Mouse (Mus musculus): ENCODE measurements around the gene Ermard. TPM values are rescaled to one million over a fixed set of nuclear protein-coding genes. Genes with fewer than 3 reads are reported as not detected.

The Ermard gene
- polyA plus RNA-seq, 1 experiment from 2014 or later, result 92.2 TPM

- H3K36me3 ChIP-seq (ENCODE audit: control insufficient read depth, insufficient read depth, low read length), result no peaks in the 10 kb centered on the region; the same call in 1 of the 2 replicates
- no peak for DNase-seq (ENCODE audit: low spot score)
- no peak overlapping the region for H3K4me3 ChIP-seq (ENCODE audit: low read depth, low read length)
- H3K27me3 ChIP-seq (ENCODE audit: control insufficient read depth, insufficient read depth, low read length), result no peaks in the 10 kb centered on the region
- ATAC-seq (ENCODE audit: low FRiP score), result no peak
- 87% methylated on average over 4 of the region's 4 CpGs for WGBS
- no peaks in the 10 kb centered on the region for H3K9me3 ChIP-seq (ENCODE audit: control insufficient read depth, low read length)
- H3K27ac ChIP-seq (ENCODE audit: low read depth, low read length), result no peak overlapping the region
- H3K4me1 ChIP-seq (replicated peaks; ENCODE audit: control insufficient read depth, insufficient read depth, low read length), result no peaks in the 10 kb centered on the region
- H3K4me2 ChIP-seq (replicated peaks; ENCODE audit: low read depth, low read length), result no peak overlapping the region
- no peak overlapping the region for H3K9ac ChIP-seq (ENCODE audit: low read depth, low read length)
Observed at GRCm38 (mm10) chr17:15055925-15056324, 14.9 kb downstream of the Ermard start.

GRCm38 (mm10) chr17:15058161-15058591, 17.2 kb downstream of the Ermard start:
- H3K36me3 ChIP-seq (ENCODE audit: control insufficient read depth, insufficient read depth, low read length), result no peaks in the 10 kb centered on the region; the same call in 1 of the 2 replicates
- ATAC-seq (ENCODE audit: low FRiP score), result no peak
- H3K27ac ChIP-seq (ENCODE audit: low read depth, low read length), result no peak overlapping the region
- 88% methylated on average over 5 of the region's 5 CpGs for WGBS
- H3K4me3 ChIP-seq (ENCODE audit: low read depth, low read length), result no peak overlapping the region
- no peak overlapping the region for H3K9ac ChIP-seq (ENCODE audit: low read depth, low read length)
- no peak for DNase-seq (ENCODE audit: low spot score)
- H3K4me1 ChIP-seq (replicated peaks; ENCODE audit: control insufficient read depth, insufficient read depth, low read length), result no peaks in the 10 kb centered on the region
- no peak overlapping the region for H3K4me2 ChIP-seq (replicated peaks; ENCODE audit: low read depth, low read length)
- no peaks in the 10 kb centered on the region for H3K27me3 ChIP-seq (ENCODE audit: control insufficient read depth, insufficient read depth, low read length)
- no peaks in the 10 kb centered on the region for H3K9me3 ChIP-seq (ENCODE audit: control insufficient read depth, low read length)

- Histone ChIP-seq H3K4me1 (replicated peaks; ENCODE audit: control insufficient read depth, insufficient read depth, low read length) (no peaks in the 10 kb centered on the region), H3K27ac (ENCODE audit: low read depth, low read length) (no peak overlapping the region), H3K9ac (ENCODE audit: low read depth, low read length) (no peak overlapping the region), H3K9me3 (ENCODE audit: control insufficient read depth, low read length) (no peaks in the 10 kb centered on the region), H3K4me2 (replicated peaks; ENCODE audit: low read depth, low read length) (no peak overlapping the region), H3K4me3 (ENCODE audit: low read depth, low read length) (no peak overlapping the region), H3K36me3 (ENCODE audit: control insufficient read depth, insufficient read depth, low read length) (no peaks in the 10 kb centered on the region; the same call in 1 of the 2 replicates), H3K27me3 (ENCODE audit: control insufficient read depth, insufficient read depth, low read length) (no peaks in the 10 kb centered on the region)
- WGBS, result 93% methylated on average over 14 of the region's 14 CpGs
- DNase-seq (ENCODE audit: low spot score) (no peak), ATAC-seq (ENCODE audit: low FRiP score) (no peak)
Observed at GRCm38 (mm10) chr17:15059646-15060045, 18.6 kb downstream of the Ermard start.

- no peak for ATAC-seq (ENCODE audit: low FRiP score)
- Histone ChIP-seq H3K4me2 (replicated peaks; ENCODE audit: low read depth, low read length) (no peak overlapping the region), H3K27me3 (ENCODE audit: control insufficient read depth, insufficient read depth, low read length) (no peaks in the 10 kb centered on the region), H3K4me1 (replicated peaks; ENCODE audit: control insufficient read depth, insufficient read depth, low read length) (no peaks in the 10 kb centered on the region), H3K36me3 (ENCODE audit: control insufficient read depth, insufficient read depth, low read length) (no peaks in the 10 kb centered on the region; the same call in 1 of the 2 replicates), H3K4me3 (ENCODE audit: low read depth, low read length) (no peak overlapping the region), H3K9ac (ENCODE audit: low read depth, low read length) (no peak overlapping the region), H3K9me3 (ENCODE audit: control insufficient read depth, low read length) (no peaks in the 10 kb centered on the region), H3K27ac (ENCODE audit: low read depth, low read length) (no peak overlapping the region)
- 88% methylated on average over 6 of the region's 6 CpGs for WGBS
- no peak for DNase-seq (ENCODE audit: low spot score)
Observed at GRCm38 (mm10) chr17:15060356-15060755, 19.3 kb downstream of the Ermard start.

- peak; percentile 88 for ATAC-seq (ENCODE audit: low FRiP score)
- peak overlapping the region; percentile 19; the same call in 1 of the 2 replicates for H3K4me2 ChIP-seq (replicated peaks; ENCODE audit: low read depth, low read length)
Observed at GRCm38 (mm10) chr17:15065391-15066024, 24.5 kb downstream of the Ermard start.

GRCm38 (mm10) chr17:15066066-15066465, 25.1 kb downstream of the Ermard start:
- Histone ChIP-seq H3K4me2 (replicated peaks; ENCODE audit: low read depth, low read length) (peak overlapping the region; percentile 19; the same call in 1 of the 2 replicates), H3K9ac (ENCODE audit: low read depth, low read length) (peak overlapping the region; percentile 27; the same call in 1 of the 2 replicates), H3K36me3 (ENCODE audit: control insufficient read depth, insufficient read depth, low read length) (no peaks in the 10 kb centered on the region; the same call in 1 of the 2 replicates), H3K9me3 (ENCODE audit: control insufficient read depth, low read length) (no peaks in the 10 kb centered on the region), H3K4me1 (replicated peaks; ENCODE audit: control insufficient read depth, insufficient read depth, low read length) (no peaks in the 10 kb centered on the region; the same call in 1 of the 2 replicates), H3K27me3 (ENCODE audit: control insufficient read depth, insufficient read depth, low read length) (no peaks in the 10 kb centered on the region), H3K27ac (ENCODE audit: low read depth, low read length) (0 out of 2 replicates have a peak overlapping the region, but pooled peaks have one; percentile 53), H3K4me3 (ENCODE audit: low read depth, low read length) (no peak overlapping the region)
- ATAC-seq (ENCODE audit: low FRiP score) (peak; percentile 94), DNase-seq (ENCODE audit: low spot score) (peak; percentile 75)
- WGBS, result 45% methylated on average over 6 of the region's 6 CpGs

More at GRCm38 (mm10) chr17:15065391-15066024, 24.5 kb downstream of the Ermard start:
- Histone ChIP-seq H3K36me3 (ENCODE audit: control insufficient read depth, insufficient read depth, low read length) (no peaks in the 10 kb centered on the region; the same call in 1 of the 2 replicates), H3K4me1 (replicated peaks; ENCODE audit: control insufficient read depth, insufficient read depth, low read length) (no peaks in the 10 kb centered on the region; the same call in 1 of the 2 replicates), H3K27ac (ENCODE audit: low read depth, low read length) (0 out of 2 replicates have a peak overlapping the region, but pooled peaks have one; percentile 53), H3K4me3 (ENCODE audit: low read depth, low read length) (no peak overlapping the region), H3K9me3 (ENCODE audit: control insufficient read depth, low read length) (no peaks in the 10 kb centered on the region), H3K9ac (ENCODE audit: low read depth, low read length) (no peak overlapping the region; the same call in 1 of the 2 replicates), H3K27me3 (ENCODE audit: control insufficient read depth, insufficient read depth, low read length) (no peaks in the 10 kb centered on the region)
- 47% methylated on average over 13 of the region's 13 CpGs for WGBS
- DNase-seq (ENCODE audit: low spot score), result peak; percentile 83

GRCm38 (mm10) chr17:15066911-15067310, 25.9 kb downstream of the Ermard start:
- Histone ChIP-seq H3K4me3 (ENCODE audit: low read depth, low read length) (no peak overlapping the region), H3K9me3 (ENCODE audit: control insufficient read depth, low read length) (no peaks in the 10 kb centered on the region), H3K36me3 (ENCODE audit: control insufficient read depth, insufficient read depth, low read length) (no peaks in the 10 kb centered on the region), H3K4me2 (replicated peaks; ENCODE audit: low read depth, low read length) (no peak overlapping the region), H3K27ac (ENCODE audit: low read depth, low read length) (no peak overlapping the region), H3K27me3 (ENCODE audit: control insufficient read depth, insufficient read depth, low read length) (no peaks in the 10 kb centered on the region), H3K4me1 (replicated peaks; ENCODE audit: control insufficient read depth, insufficient read depth, low read length) (no peaks in the 10 kb centered on the region; the same call in 1 of the 2 replicates), H3K9ac (ENCODE audit: low read depth, low read length) (no peak overlapping the region)
- DNase-seq (ENCODE audit: low spot score) (no peak), ATAC-seq (ENCODE audit: low FRiP score) (no peak)
- 74% methylated on average over 1 of the region's 1 CpGs for WGBS

GRCm38 (mm10) chr17:15068040-15068792, 27.2 kb downstream of the Ermard start:
- DNase-seq (ENCODE audit: low spot score) (no peak), ATAC-seq (ENCODE audit: low FRiP score) (no peak)
- Histone ChIP-seq H3K4me3 (ENCODE audit: low read depth, low read length) (no peak overlapping the region), H3K36me3 (ENCODE audit: control insufficient read depth, insufficient read depth, low read length) (no peaks in the 10 kb centered on the region), H3K27me3 (ENCODE audit: control insufficient read depth, insufficient read depth, low read length) (no peaks in the 10 kb centered on the region), H3K9me3 (ENCODE audit: control insufficient read depth, low read length) (no peaks in the 10 kb centered on the region), H3K9ac (ENCODE audit: low read depth, low read length) (no peak overlapping the region), H3K4me2 (replicated peaks; ENCODE audit: low read depth, low read length) (no peak overlapping the region), H3K4me1 (replicated peaks; ENCODE audit: control insufficient read depth, insufficient read depth, low read length) (no peaks in the 10 kb centered on the region; the same call in 1 of the 2 replicates), H3K27ac (ENCODE audit: low read depth, low read length) (no peak overlapping the region)
- WGBS, result 73% methylated on average over 8 of the region's 8 CpGs

All from hindbrain, embryonic 11.5 days (tissue).